Mouse (Mus musculus): ENCODE measurements at regions not wholly inside any gene's neighbourhood (a gene's known extent, or its start where the extent isn't known, plus 50 kb on each side); places are given as distances from the start of the nearest gene placed in this dataset.
"Not testable (repeated sequence)": the region's sequence is repeated elsewhere in the genome, so short reads cannot be mapped to it uniquely, and the experiment has no call there.

DNA sequence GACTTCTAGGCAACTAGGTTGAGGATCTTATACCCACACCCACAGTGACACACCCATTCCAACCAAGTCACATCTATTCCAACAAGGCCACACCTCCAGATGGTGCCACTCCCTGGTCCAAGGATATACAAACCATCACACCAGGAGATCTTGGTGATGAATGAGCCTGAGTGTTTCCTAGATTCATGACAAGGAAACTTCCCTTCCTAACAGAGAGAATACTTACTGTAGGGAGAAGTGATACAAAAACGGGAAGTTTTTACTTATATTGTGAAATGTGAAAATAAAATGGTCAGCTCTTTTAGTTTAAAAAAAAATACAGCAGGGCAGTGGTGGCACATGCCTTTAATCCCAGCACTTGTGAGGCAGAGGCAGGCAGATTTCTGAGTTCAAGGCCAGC is 953.6 kb upstream of the Gje1 start:
- TF ChIP-seq CTCF, EP300 (IDR thresholded peaks at IDR 0.05): not testable (repeated sequence)

Data from lung, postnatal 0 days (tissue).